Mouse (Mus musculus) MEL (cell line): ENCODE measurements at regions not wholly inside any gene's neighbourhood (a gene's known extent, or its start where the extent isn't known, plus 50 kb on each side); places are given as distances from the start of the nearest gene placed in this dataset.

Experiments used
- DNase-seq: peaks from one replicate; pipeline ENCODE4 v3.0.0; 2011; ENCODE audit warnings: low read depth, low spot score
- H3K27ac ChIP-seq: 2 replicates; pipeline ENCODE4 v1.5.1; 2012; ENCODE audit warnings: low read depth, mild to moderate bottlenecking, control low read depth, low read length, moderate library complexity; ENCODE audit not compliant: control insufficient read depth
- H3K27me3 ChIP-seq, 2 experiments: fragments of 150-350 bp in 1 of 2; sonication (generic) in 1 of 2; 2 replicates each; pipeline ENCODE4 v1.6.1; 2012; ENCODE audit warnings: low read length in 2 of 2, mild to moderate bottlenecking in 2 of 2, improper control_type of control experiment in 1 of 2, moderate library complexity in 1 of 2; ENCODE audit not compliant: insufficient read depth in 2 of 2, control insufficient read depth in 1 of 2
- H3K36me3 ChIP-seq, 2 experiments: 2 replicates each; pipeline ENCODE4 v1.6.1; 2012 to 2014; ENCODE audit warnings: low read length in 2 of 2, improper control_type of control experiment in 1 of 2, inconsistent platforms in 1 of 2, mild to moderate bottlenecking in 1 of 2; ENCODE audit not compliant: insufficient read depth in 2 of 2, control insufficient read depth in 1 of 2
- H3K4me1 ChIP-seq, 2 experiments: fragments of 150-350 bp in 1 of 2; sonication (generic) in 1 of 2; 2 replicates each; pipeline ENCODE4 v1.6.1; 2012; ENCODE audit warnings: low read length in 2 of 2, improper control_type of control experiment in 1 of 2, mild to moderate bottlenecking in 1 of 2; ENCODE audit not compliant: insufficient read depth in 2 of 2, control insufficient read depth in 1 of 2
- H3K4me3 ChIP-seq, 2 experiments: fragments of 150-350 bp in 1 of 2; sonication (generic) in 1 of 2; 2 replicates each; pipeline ENCODE4 v1.5.1; 2012; ENCODE audit warnings: low read depth in 2 of 2, low read length in 2 of 2, mild to moderate bottlenecking in 2 of 2, moderate library complexity in 2 of 2, control low read depth in 1 of 2, improper control_type of control experiment in 1 of 2; ENCODE audit not compliant: control insufficient read depth in 1 of 2, insufficient read depth in 1 of 2
- H3K79me2 ChIP-seq: 2 replicates; pipeline ENCODE4 v1.6.1; 2012; ENCODE audit warnings: mild to moderate bottlenecking, low read length, moderate library complexity; ENCODE audit not compliant: control insufficient read depth, poor library complexity, insufficient read depth
- H3K9ac ChIP-seq: 2 replicates; pipeline ENCODE4 v1.6.1; 2012; ENCODE audit warnings: low read depth, mild to moderate bottlenecking, control low read depth, low read length, moderate library complexity; ENCODE audit not compliant: control insufficient read depth, poor library complexity, severe bottlenecking
- H3K9me3 ChIP-seq: fragments of 150-350 bp; sonication (generic); replicated peaks from 2 replicates; pipeline ENCODE4 v1.6.1; 2012; ENCODE audit warnings: mild to moderate bottlenecking, low read length, improper control_type of control experiment, moderate library complexity; ENCODE audit not compliant: insufficient read depth
- CHD2 ChIP-seq: IDR thresholded peaks from 2 replicates; pipeline ENCODE4 v1.6.1; 2011; ENCODE audit warnings: low read length, improper control_type of control experiment
- CTCF ChIP-seq, 3 experiments: IDR thresholded peaks in 2 of 3; conservative IDR thresholded peaks in 1 of 3; 2 replicates each; pipeline ENCODE4 v1.5.1; 2011 to 2012; ENCODE audit warnings: low read length in 3 of 3, low read depth in 2 of 3, mild to moderate bottlenecking in 2 of 3, improper control_type of control experiment in 1 of 3, inconsistent platforms in 1 of 3, mixed read lengths in 1 of 3, moderate library complexity in 1 of 3; ENCODE audit not compliant: control insufficient read depth in 1 of 3, insufficient read depth in 1 of 3, poor library complexity in 1 of 3, severe bottlenecking in 1 of 3
- E2F4 ChIP-seq: IDR thresholded peaks from 2 replicates; pipeline ENCODE4 v1.6.1; 2011; ENCODE audit warnings: low read depth, low read length, improper control_type of control experiment, borderline replicate concordance
- EP300 ChIP-seq, 2 experiments: IDR thresholded peaks; 2 replicates each; pipeline ENCODE4 v1.6.1; 2011; ENCODE audit warnings: improper control_type of control experiment in 2 of 2, low read length in 2 of 2, low read depth in 1 of 2, mild to moderate bottlenecking in 1 of 2
- ETS1 ChIP-seq: IDR thresholded peaks from 2 replicates; pipeline ENCODE4 v1.6.1; 2012; ENCODE audit warnings: low read depth, mild to moderate bottlenecking, inconsistent platforms, low read length, improper control_type of control experiment, moderate library complexity
- GATA1 ChIP-seq: IDR thresholded peaks from 2 replicates; pipeline ENCODE4 v1.6.1; 2011; ENCODE audit warnings: low read depth, low read length, improper control_type of control experiment
- HCFC1 ChIP-seq: IDR thresholded peaks from 2 replicates; pipeline ENCODE4 v1.6.1; 2012; ENCODE audit warnings: low read depth, mild to moderate bottlenecking, inconsistent platforms, low read length, improper control_type of control experiment, moderate library complexity
- JUND ChIP-seq: IDR thresholded peaks from 2 replicates; pipeline ENCODE4 v1.6.1; 2011; ENCODE audit warnings: low read depth, mild to moderate bottlenecking, improper control_type of control experiment, low read length
- MAFK ChIP-seq: IDR thresholded peaks from 2 replicates; pipeline ENCODE4 v1.6.1; 2011; ENCODE audit warnings: low read depth, mild to moderate bottlenecking, low read length, improper control_type of control experiment, borderline replicate concordance
- MAZ ChIP-seq: IDR thresholded peaks from 2 replicates; pipeline ENCODE4 v1.6.1; 2012; ENCODE audit warnings: low read depth, mild to moderate bottlenecking, inconsistent platforms, low read length, improper control_type of control experiment
- MEF2A ChIP-seq: IDR thresholded peaks from 2 replicates; pipeline ENCODE4 v1.6.1; 2014; ENCODE audit warnings: low read depth, mild to moderate bottlenecking, inconsistent platforms, low read length, improper control_type of control experiment; ENCODE audit not compliant: poor library complexity, insufficient replicate concordance, severe bottlenecking; ENCODE audit errors: extremely low read depth
- MXI1 ChIP-seq: IDR thresholded peaks from 2 replicates; pipeline ENCODE4 v1.6.1; 2011; ENCODE audit warnings: mild to moderate bottlenecking, low read depth, low read length, improper control_type of control experiment
- MYC ChIP-seq: IDR thresholded peaks from 2 replicates; pipeline ENCODE4 v1.6.1; 2011; ENCODE audit warnings: low read depth, mild to moderate bottlenecking, low read length, improper control_type of control experiment, moderate library complexity
- NELFE ChIP-seq: IDR thresholded peaks from 2 replicates; pipeline ENCODE4 v1.6.1; 2011; ENCODE audit warnings: low read depth, low read length, improper control_type of control experiment
- NRF1 ChIP-seq: IDR thresholded peaks from 2 replicates; pipeline ENCODE4 v1.6.1; 2014; ENCODE audit warnings: low read depth, mild to moderate bottlenecking, inconsistent platforms, low read length, improper control_type of control experiment, moderate library complexity; ENCODE audit not compliant: poor library complexity, insufficient read depth, severe bottlenecking
- POLR2A ChIP-seq, 2 experiments: IDR thresholded peaks; 2 replicates each; pipeline ENCODE4 v1.6.1; 2011 to 2012; ENCODE audit warnings: low read length in 2 of 2, mild to moderate bottlenecking in 2 of 2, control low read depth in 1 of 2, improper control_type of control experiment in 1 of 2, low read depth in 1 of 2, moderate library complexity in 1 of 2; ENCODE audit not compliant: control insufficient read depth in 1 of 2, insufficient read depth in 1 of 2, poor library complexity in 1 of 2
- POLR2AphosphoS2 ChIP-seq: IDR thresholded peaks from 2 replicates; pipeline ENCODE4 v1.6.1; 2011; ENCODE audit warnings: low read length, improper control_type of control experiment
- POLR2AphosphoS5 ChIP-seq: IDR thresholded peaks from 2 replicates; pipeline ENCODE4 v1.6.1; 2012; ENCODE audit warnings: low read depth, borderline replicate concordance, mild to moderate bottlenecking, inconsistent platforms, low read length, moderate library complexity, mixed read lengths
- SIN3A ChIP-seq: IDR thresholded peaks from 2 replicates; pipeline ENCODE4 v1.6.1; 2012; ENCODE audit warnings: low read length, improper control_type of control experiment, inconsistent platforms
- SMC3 ChIP-seq: IDR thresholded peaks from 2 replicates; pipeline ENCODE4 v1.6.1; 2011; ENCODE audit warnings: low read depth, low read length, improper control_type of control experiment
- TAL1 ChIP-seq: IDR thresholded peaks from 2 replicates; pipeline ENCODE4 v1.6.1; 2012; ENCODE audit warnings: mild to moderate bottlenecking, inconsistent platforms, low read length, moderate library complexity, mixed read lengths
- TBP ChIP-seq: IDR thresholded peaks from 2 replicates; pipeline ENCODE4 v1.8.0; 2011; ENCODE audit warnings: low read depth, low read length, improper control_type of control experiment
- TCF12 ChIP-seq: IDR thresholded peaks from 2 replicates; pipeline ENCODE4 v1.6.1; 2014; ENCODE audit warnings: low read depth, mild to moderate bottlenecking, inconsistent platforms, low read length, improper control_type of control experiment, moderate library complexity
- UBTF ChIP-seq: IDR thresholded peaks from 2 replicates; pipeline ENCODE4 v1.6.1; 2012; ENCODE audit warnings: low read depth, mild to moderate bottlenecking, inconsistent platforms, low read length, improper control_type of control experiment, moderate library complexity, borderline replicate concordance; ENCODE audit not compliant: insufficient read depth
- USF1 ChIP-seq: IDR thresholded peaks from 2 replicates; pipeline ENCODE4 v1.6.1; 2014; ENCODE audit warnings: low read depth, mild to moderate bottlenecking, inconsistent platforms, low read length, improper control_type of control experiment, moderate library complexity
- ZC3H11A ChIP-seq: IDR thresholded peaks from 2 replicates; pipeline ENCODE4 v1.6.1; 2012; ENCODE audit warnings: low read depth, mild to moderate bottlenecking, inconsistent platforms, low read length, improper control_type of control experiment
- ZKSCAN1 ChIP-seq: IDR thresholded peaks from 2 replicates; pipeline ENCODE4 v1.6.1; 2012; ENCODE audit warnings: low read depth, mild to moderate bottlenecking, inconsistent platforms, low read length, improper control_type of control experiment, moderate library complexity

DNA sequence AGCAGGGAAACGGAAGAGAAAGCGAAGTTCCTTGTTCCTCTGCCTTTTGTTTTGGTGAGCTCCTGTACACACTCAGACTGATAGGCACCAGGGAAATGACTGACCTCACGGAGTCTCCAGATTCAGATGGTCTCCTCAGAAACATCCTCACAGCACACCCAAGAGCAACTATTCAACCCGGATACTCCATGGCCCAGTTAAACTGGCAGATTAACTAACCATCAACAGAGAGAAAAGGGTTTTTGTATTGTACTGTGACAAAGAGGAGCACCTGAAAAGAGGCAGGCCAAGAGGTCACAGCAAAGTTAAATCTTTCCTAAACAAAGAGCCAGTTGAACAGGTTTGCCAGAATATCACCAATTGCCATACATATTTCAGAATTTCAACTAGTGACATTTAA lies 177.6 kb upstream of the Msl3l2 start:
- H3K4me3 ChIP-seq: no peak overlapping the region
- H3K4me1 ChIP-seq: no peaks in the 10 kb centered on the region
- H3K27ac ChIP-seq: no peak overlapping the region
- H3K27me3 ChIP-seq: no peaks in the 10 kb centered on the region
- TF ChIP-seq MAZ (no peak), CHD2 (no peak), MEF2A (no peak), NRF1 (no peak), EP300 (IDR thresholded peaks at IDR 0.05; ENCODE audit: low read depth in 1 of 2, low read length in 2 of 2) (no peak), SMC3 (no peak), E2F4 (no peak), TCF12 (no peak), ZC3H11A (no peak), NELFE (no peak), USF1 (no peak), ETS1 (no peak), POLR2AphosphoS5 (no peak), JUND (no peak), SIN3A (no peak)
- H3K9ac ChIP-seq: no peak overlapping the region
- no peaks in the 10 kb centered on the region for H3K79me2 ChIP-seq
- no peak for DNase-seq
- H3K36me3 ChIP-seq: no peaks in the 10 kb centered on the region
- no peaks in the 10 kb centered on the region for H3K9me3 ChIP-seq

DNA sequence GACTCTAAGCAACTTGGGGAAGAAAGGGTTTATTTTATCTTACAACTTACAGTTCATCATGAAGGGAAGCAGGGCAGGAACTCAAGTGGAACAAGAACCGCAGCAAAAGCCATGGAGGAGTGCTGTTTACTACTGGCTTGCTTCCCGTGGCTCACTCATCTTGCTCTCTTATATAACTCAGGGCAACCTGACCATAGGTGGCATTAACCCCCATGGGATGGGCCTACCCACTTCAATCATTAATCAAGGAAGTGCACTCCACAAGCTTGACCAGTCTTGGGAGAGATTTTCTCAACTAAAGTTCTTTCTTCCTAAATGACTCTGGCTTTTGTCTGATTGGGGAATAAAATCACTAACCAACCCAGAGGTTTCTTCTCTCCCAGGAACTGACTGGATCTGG lies 172.7 kb upstream of the Msl3l2 start:
- Histone ChIP-seq H3K36me3 (no peaks in the 10 kb centered on the region), H3K79me2 (no peaks in the 10 kb centered on the region), H3K9ac (no peak overlapping the region), H3K27me3 (no peaks in the 10 kb centered on the region), H3K4me3 (no peak overlapping the region), H3K4me1 (no peaks in the 10 kb centered on the region), H3K27ac (no peak overlapping the region), H3K9me3 (no peaks in the 10 kb centered on the region)
- TF ChIP-seq MAFK (no peak), SIN3A (no peak), UBTF (no peak), POLR2A (IDR thresholded peaks at IDR 0.05; ENCODE audit: control insufficient read depth in 1 of 2, insufficient read depth in 1 of 2, low read depth in 1 of 2, low read length in 2 of 2, poor library complexity in 1 of 2) (no peak), CHD2 (no peak), MAZ (no peak), TAL1 (no peak), POLR2AphosphoS2 (no peak), HCFC1 (no peak), JUND (no peak), ZC3H11A (no peak), ZKSCAN1 (no peak), MXI1 (no peak), MYC (no peak), EP300 (IDR thresholded peaks at IDR 0.05; ENCODE audit: low read depth in 1 of 2, low read length in 2 of 2) (no peak), NRF1 (no peak), CTCF (IDR thresholded peaks at IDR 0.05 in 2 of 3, conservative IDR thresholded peaks at IDR 0.05 in 1 of 3; ENCODE audit: control insufficient read depth in 1 of 3, insufficient read depth in 1 of 3, low read depth in 2 of 3, low read length in 3 of 3, poor library complexity in 1 of 3, severe bottlenecking in 1 of 3) (no peak), TBP (no peak), GATA1 (no peak)
- no peak for DNase-seq
